Mouse (Mus musculus) limb, embryonic 15.5 days (tissue): ENCODE data around the gene Tmem41b. TPM values are rescaled to one million over a fixed set of nuclear protein-coding genes. Genes with fewer than 3 reads are reported as not detected.
"Not testable (repeated sequence)": the region's sequence is repeated elsewhere in the genome, so short reads cannot be mapped to it uniquely, and the experiment has no call there.

Experiments
- ATAC-seq: fragments of 200-750 bp; cut with Nextera tagmentation; 2 replicates; pipeline ENCODE4 v1.8.0; 2017; ENCODE audit warnings: low read depth, moderate TSS enrichment; ENCODE audit not compliant: insufficient number of reproducible peaks, low FRiP score, low TSS enrichment
- H3K27ac ChIP-seq: fragments of 300-500 bp; sonication (generic); 2 replicates; pipeline ENCODE4 v1.5.1; 2015; ENCODE audit warnings: moderate library complexity, mild to moderate bottlenecking, inconsistent platforms
- H3K27me3 ChIP-seq: fragments of 300-500 bp; sonication (generic); 2 replicates; pipeline ENCODE4 v1.6.1; 2015; ENCODE audit warnings: inconsistent platforms
- H3K36me3 ChIP-seq: fragments of 300-500 bp; sonication (generic); 2 replicates; pipeline ENCODE4 v1.6.1; 2015; ENCODE audit warnings: inconsistent platforms
- H3K4me1 ChIP-seq: fragments of 300-500 bp; sonication (generic); 2 replicates; pipeline ENCODE4 v1.6.1; 2015; ENCODE audit warnings: inconsistent platforms
- H3K4me2 ChIP-seq: fragments of 300-500 bp; sonication (generic); 2 replicates; pipeline ENCODE4 v1.6.1; 2015; ENCODE audit warnings: mild to moderate bottlenecking, inconsistent platforms
- H3K4me3 ChIP-seq: fragments of 300-500 bp; sonication (generic); 2 replicates; pipeline ENCODE4 v1.5.1; 2015; ENCODE audit warnings: mild to moderate bottlenecking, inconsistent platforms
- H3K9ac ChIP-seq: fragments of 300-500 bp; sonication (generic); 2 replicates; pipeline ENCODE4 v1.6.1; 2015; ENCODE audit warnings: inconsistent platforms
- H3K9me3 ChIP-seq: fragments of 300-500 bp; sonication (generic); 2 replicates; pipeline ENCODE4 v1.6.1; 2016; ENCODE audit warnings: inconsistent platforms
- WGBS: fragments of 180-500 bp; shearing (Covaris S2); methylation state at CpG from one replicate; pipeline ENCODE4 v1.1.7; 2015; 5-methylcytosine and 5-hydroxymethylcytosine counted together
- polyA plus RNA-seq: library from polyadenylated mRNA; unstranded; fragments of >200 nt; fragmentation: Nextera tagmentation; extraction: Ambion mirVana; gene quantifications from 2 replicates; pipeline ENCODE4 v1.2.1, GENCODE M21; 2015

The Tmem41b gene
- polyA plus RNA-seq, 1 experiment from 2014 or later = 71.6 TPM

DNA sequence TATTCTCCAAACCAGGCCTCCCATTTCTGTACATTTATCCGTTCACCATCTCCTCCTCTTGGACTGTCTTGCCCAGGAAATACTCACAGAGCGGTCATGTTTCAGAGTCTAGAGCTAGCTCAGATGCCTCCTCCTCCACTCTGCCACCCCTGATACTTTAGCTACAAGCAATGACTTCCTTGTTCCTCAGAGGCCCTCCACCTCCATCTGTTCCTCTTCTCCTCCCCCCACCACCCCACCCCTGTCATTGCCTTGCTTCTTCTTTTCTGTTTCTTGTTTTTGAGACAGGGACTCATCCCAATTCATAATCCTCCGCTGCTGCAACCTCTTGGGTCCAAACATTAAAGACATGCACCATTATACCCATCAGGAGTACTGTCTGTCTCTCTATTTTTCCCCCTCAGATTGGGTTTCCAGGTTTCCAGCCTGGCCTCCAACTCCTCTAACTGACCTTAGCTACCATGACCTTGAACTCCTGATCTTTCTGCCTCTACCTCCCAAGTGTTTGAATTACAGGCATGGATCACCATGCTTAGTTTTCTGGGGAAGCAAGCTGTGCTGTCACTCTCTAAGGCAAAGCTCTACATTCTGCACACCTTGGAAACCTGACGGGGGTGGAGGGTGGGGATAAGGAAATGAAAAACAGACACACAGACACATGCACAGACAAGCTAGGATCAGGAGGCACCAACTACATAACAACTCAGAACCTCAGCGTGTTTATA, 19.9 kb upstream of the Tmem41b start:
- Histone ChIP-seq H3K4me2 (no peak overlapping the region), H3K27me3 (no peaks in the 10 kb centered on the region), H3K36me3 (no peaks in the 10 kb centered on the region), H3K9me3 (no peaks in the 10 kb centered on the region), H3K4me3 (no peak overlapping the region), H3K4me1 (0 out of 2 replicates have a peak, but pooled peaks cover 2% of the 10 kb centered on the region), H3K27ac (no peak overlapping the region), H3K9ac (no peak overlapping the region)
- ATAC-seq = no peak
- 66% methylated on average over 5 of the region's 5 CpGs for WGBS

DNA sequence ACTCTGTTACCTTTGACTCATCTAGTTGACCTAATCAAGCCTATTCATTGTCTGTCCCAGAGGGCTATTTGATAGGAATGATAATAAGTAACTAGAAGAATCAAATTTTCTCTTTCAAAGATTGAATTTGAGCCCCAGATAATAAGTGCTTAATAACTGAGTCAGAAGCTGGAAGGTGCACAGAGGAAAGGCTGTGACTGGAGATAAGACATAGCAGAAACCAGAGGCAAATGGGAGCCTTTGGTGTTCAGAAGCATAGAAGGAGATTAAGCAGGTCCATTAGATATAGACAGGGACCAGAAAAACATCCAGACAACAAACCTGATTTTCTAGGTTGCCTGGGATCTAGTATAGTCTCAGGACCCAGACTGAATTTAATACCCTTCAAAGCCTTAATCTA, 19.2 kb upstream of the Tmem41b start:
- H3K27ac ChIP-seq = no peak overlapping the region
- H3K4me1 ChIP-seq = 0 out of 2 replicates have a peak, but pooled peaks cover 2% of the 10 kb centered on the region
- no peak overlapping the region for H3K4me3 ChIP-seq
- H3K27me3 ChIP-seq = no peaks in the 10 kb centered on the region
- no peak overlapping the region for H3K4me2 ChIP-seq
- ATAC-seq = no peak
- H3K36me3 ChIP-seq = no peaks in the 10 kb centered on the region
- no peaks in the 10 kb centered on the region for H3K9me3 ChIP-seq
- H3K9ac ChIP-seq = no peak overlapping the region

DNA sequence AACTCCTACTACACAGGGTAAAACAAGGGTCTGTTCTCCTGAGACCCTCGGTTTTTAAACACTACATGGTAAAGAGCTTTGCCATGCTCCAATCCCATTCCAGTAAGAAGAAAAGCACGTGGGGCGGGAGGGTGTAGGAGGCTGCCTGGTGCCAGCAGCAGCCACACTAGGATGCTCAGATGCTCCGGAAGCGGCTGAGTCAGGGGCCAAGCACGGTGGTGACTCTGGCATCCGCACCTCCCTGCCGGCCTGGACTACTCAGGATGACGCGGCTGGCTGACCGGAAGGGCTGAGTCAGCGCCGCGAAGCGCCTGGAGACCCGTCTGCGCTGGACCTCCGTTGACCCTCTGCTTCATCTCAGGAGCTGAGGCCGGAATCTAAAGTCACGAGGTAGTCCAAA, 16.2 kb upstream of the Tmem41b start:
- no peak overlapping the region for H3K9ac ChIP-seq
- H3K27ac ChIP-seq = no peak overlapping the region

DNA sequence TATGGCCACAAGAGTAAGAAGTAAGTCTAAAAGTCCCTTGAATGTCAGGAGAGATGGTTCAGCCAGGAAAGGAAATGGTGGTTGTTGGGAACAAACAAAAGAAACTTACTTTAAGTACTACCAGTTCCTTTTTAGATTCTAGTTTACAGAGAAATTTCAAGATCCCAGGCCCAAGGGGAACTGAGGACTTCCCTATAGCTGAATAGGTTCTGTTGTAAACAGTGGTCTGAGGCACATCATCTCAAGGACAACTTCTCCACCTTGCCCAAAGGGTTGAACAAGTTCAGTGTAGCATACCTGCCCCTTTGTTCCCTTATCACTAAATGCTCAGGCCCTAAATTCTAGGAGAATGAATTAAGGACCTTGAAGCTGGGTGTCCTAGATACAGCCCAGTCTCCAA, 15.4 kb upstream of the Tmem41b start:
- H3K4me2 ChIP-seq = no peak overlapping the region
- no peak overlapping the region for H3K27ac ChIP-seq
- no peak for ATAC-seq
- no peaks in the 10 kb centered on the region for H3K36me3 ChIP-seq
- H3K9me3 ChIP-seq = no peaks in the 10 kb centered on the region
- no peak overlapping the region for H3K9ac ChIP-seq
- H3K27me3 ChIP-seq = no peaks in the 10 kb centered on the region
- H3K4me1 ChIP-seq = 0 out of 2 replicates have a peak, but pooled peaks cover 2% of the 10 kb centered on the region
- H3K4me3 ChIP-seq = no peak overlapping the region

More for the DNA sequence above, 16.2 kb upstream of the Tmem41b start:
- H3K9me3 ChIP-seq = no peaks in the 10 kb centered on the region
- no peaks in the 10 kb centered on the region for H3K36me3 ChIP-seq
- no peak for ATAC-seq
- H3K4me2 ChIP-seq = peak overlapping the region; percentile 25; the same call in 1 of the 2 replicates
- WGBS = 16% methylated on average over 20 of the region's 20 CpGs
- H3K4me1 ChIP-seq = 0 out of 2 replicates have a peak, but pooled peaks cover 2% of the 10 kb centered on the region
- H3K4me3 ChIP-seq = 0 out of 2 replicates have a peak overlapping the region, but pooled peaks have one; percentile 7
- no peaks in the 10 kb centered on the region for H3K27me3 ChIP-seq

DNA sequence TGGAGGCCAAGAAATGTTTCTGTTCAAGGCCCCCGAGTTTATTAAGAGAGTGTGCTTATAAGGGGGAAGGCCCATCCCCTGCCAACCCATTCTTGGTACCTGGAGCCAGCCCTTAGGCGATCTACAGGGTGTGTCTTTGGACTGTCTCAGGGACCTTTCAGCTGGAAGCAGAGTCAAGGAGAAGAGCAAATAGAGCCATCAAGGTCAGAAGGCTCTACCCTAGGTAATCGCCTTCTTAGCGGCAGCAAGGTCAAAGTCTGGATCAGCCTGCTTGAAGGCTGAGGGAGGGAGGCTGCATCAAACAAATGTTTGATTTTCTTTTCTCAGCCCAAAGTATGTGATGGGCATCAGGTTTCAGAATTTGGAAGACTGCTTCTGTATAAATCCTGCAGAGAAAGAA, 11.7 kb upstream of the Tmem41b start:
- Histone ChIP-seq H3K27me3 (no peaks in the 10 kb centered on the region), H3K4me2 (no peak overlapping the region), H3K9ac (no peak overlapping the region), H3K4me3 (no peak overlapping the region), H3K9me3 (no peaks in the 10 kb centered on the region), H3K4me1 (peaks cover 8% of the 10 kb centered on the region), H3K27ac (no peak overlapping the region), H3K36me3 (no peaks in the 10 kb centered on the region)
- WGBS = 73% methylated on average over 4 of the region's 4 CpGs
- no peak for ATAC-seq

DNA sequence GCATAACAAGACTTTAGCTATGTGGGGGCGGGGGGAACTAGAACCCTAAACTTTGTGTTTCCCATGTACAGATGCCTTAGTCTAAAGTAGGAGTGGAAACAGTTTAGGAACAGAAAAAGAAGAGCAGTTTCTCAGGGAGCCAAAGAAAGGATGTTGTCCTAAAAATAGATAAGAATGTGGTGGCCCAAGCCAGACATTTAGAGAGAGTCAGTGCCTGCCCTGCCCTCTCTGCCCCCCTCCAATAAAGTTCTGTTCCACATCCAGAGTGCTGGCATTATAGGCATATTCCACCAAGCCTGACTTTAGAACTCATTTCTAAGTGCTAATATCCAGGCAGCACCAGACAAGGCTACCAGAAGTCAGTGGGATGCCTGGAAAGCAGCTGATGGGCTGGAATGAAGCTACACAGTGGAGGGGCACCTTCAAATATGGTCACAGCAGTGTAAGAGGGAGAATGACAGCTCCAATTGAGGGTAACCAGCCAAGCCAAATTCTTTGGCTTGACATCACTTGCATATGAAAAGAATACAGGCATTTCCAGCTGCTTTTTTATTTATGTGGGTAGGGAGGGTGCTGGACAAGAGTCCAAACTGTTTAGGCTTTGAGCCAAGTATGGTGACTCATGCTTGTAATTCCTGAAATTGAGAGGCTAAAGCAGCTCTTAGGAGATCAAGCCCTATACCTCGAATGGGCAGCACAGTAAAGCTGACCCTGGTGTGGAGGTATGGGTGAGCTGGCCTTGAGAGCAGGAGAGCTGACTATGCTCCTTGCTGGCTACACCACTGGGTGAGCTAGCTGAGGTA, 6.6 kb upstream of the Tmem41b start:
- Histone ChIP-seq H3K4me1 (peaks cover 9% of the 10 kb centered on the region), H3K27ac (peak overlapping the region; percentile 39; the same call in 1 of the 2 replicates), H3K4me2 (no peak overlapping the region), H3K4me3 (no peak overlapping the region), H3K36me3 (no peaks in the 10 kb centered on the region), H3K27me3 (no peaks in the 10 kb centered on the region), H3K9me3 (no peaks in the 10 kb centered on the region), H3K9ac (no peak overlapping the region)
- WGBS = 50% methylated on average over 2 of the region's 2 CpGs
- peak; percentile 69; the same call in 1 of the 2 replicates for ATAC-seq

DNA sequence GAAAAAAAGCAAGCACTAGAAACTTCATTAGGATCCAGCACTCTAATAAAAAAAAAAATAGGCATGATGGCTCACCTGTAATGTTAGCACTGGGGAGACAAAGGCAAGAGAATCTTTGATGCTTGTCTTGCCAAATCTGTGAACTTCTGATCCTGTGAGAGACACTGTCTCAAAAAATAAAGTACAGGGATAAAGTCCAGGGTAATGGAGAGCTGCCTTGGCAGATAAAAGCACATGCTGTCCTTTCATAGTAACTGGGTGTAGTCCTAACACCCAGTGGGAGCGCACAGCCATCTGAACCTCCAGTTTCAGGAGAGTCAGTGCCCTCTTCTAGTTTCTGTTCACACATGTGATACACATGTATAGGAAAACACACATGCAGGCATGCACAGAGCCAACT, 4.6 kb upstream of the Tmem41b start:
- no peaks in the 10 kb centered on the region for H3K9me3 ChIP-seq
- H3K4me1 ChIP-seq = peaks cover 9% of the 10 kb centered on the region
- 89% methylated on average over 1 of the region's 1 CpGs for WGBS
- no peak overlapping the region for H3K9ac ChIP-seq
- no peak for ATAC-seq
- no peak overlapping the region for H3K27ac ChIP-seq
- no peak overlapping the region for H3K4me3 ChIP-seq
- no peak overlapping the region for H3K4me2 ChIP-seq
- H3K36me3 ChIP-seq = no peaks in the 10 kb centered on the region
- H3K27me3 ChIP-seq = no peaks in the 10 kb centered on the region

DNA sequence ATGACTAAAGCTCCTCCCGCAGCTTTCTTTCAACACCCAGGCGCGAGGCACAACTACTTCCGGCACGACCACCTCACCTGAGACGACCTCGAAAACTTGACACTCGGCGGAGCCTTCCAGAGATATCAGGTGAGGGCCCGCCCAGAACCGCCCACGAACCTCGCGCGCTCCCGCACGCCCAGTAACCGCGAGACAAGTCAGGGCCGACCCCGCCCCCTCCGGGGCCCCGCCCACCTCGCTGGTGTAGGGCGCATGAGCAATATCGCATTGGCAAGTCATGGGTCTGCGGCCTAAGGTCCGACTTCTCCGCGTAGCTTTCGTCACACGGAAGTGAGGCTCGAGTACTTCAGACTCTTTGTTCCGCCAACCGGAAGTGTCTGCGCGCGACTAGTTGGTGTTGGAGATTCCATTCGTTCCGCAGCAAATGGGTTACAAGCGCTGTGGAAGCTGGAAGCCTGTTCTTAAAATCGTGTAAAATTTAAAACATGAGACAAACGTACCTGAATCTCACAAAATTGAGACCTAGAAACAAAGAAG, 528 bp downstream of the Tmem41b start:
- WGBS = under 1% methylated on average over 43 of the region's 43 CpGs
- H3K4me2 ChIP-seq = peak overlapping the region; percentile 69
- H3K4me3 ChIP-seq = peak overlapping the region; percentile 64
- peaks cover 9% of the 10 kb centered on the region; the same call in 1 of the 2 replicates for H3K4me1 ChIP-seq
- H3K36me3 ChIP-seq = peaks cover 17% of the 10 kb centered on the region
- no peaks in the 10 kb centered on the region for H3K27me3 ChIP-seq
- peak overlapping the region; percentile 45 for H3K9ac ChIP-seq
- ATAC-seq = peak; percentile 98
- H3K27ac ChIP-seq = peak overlapping the region; percentile 90
- H3K9me3 ChIP-seq = no peaks in the 10 kb centered on the region

DNA sequence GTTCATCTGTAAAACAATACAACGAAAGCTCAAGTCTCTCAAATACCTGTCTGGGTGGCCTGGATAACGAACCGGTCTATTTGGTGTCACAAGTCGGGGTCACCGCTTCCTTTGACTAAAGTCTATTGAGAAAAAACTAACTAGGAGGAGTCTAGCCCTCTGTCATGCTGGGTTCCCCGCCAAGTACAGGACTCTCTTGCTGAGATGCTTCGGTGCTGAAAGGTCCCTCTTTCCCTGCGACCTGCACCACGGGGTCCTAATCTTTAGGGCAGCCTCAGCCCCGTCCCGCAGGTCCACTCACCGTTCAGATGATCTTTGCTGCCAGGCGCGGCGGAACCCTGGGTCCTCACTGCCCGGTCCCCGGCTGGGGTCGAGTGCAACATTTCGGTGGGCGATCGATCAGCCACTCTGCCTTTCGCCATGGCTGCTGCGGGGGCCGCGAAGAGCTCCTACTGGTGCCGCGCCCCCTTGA, 1.0 kb downstream of the Tmem41b start:
- peaks cover 17% of the 10 kb centered on the region for H3K36me3 ChIP-seq
- no peak; the same call in none of the 2 replicates for ATAC-seq
- under 1% methylated on average over 27 of the region's 27 CpGs for WGBS
- peak overlapping the region; percentile 64 for H3K4me3 ChIP-seq
- peak overlapping the region; percentile 69 for H3K4me2 ChIP-seq
- H3K4me1 ChIP-seq = peaks cover 9% of the 10 kb centered on the region; the same call in 1 of the 2 replicates
- peak overlapping the region; percentile 51 for H3K27ac ChIP-seq
- no peaks in the 10 kb centered on the region for H3K27me3 ChIP-seq
- H3K9me3 ChIP-seq = no peaks in the 10 kb centered on the region
- H3K9ac ChIP-seq = peak overlapping the region; percentile 45

DNA sequence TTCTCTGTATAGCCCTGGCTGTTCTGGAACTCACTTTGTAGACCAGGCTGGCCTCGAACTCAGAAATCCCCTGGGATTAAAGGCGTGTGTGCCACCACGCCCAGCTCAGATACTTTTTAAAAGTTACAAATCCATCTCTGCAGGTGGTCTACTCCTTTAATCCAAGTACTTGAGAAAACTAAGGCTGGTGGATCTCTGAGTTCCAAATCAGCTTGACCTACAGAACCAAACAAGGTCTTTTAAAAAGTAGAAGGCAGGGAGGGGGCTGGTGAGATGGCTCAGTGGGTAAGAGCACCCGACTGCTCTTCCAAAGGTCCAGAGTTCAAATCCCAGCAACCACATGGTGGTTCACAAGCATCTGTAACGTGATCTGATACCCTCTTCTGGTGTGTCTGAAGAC, 2.1 kb downstream of the Tmem41b start:
- not testable (repeated sequence) for ATAC-seq, H3K4me1 ChIP-seq, H3K27me3 ChIP-seq, H3K9ac ChIP-seq, H3K27ac ChIP-seq, H3K9me3 ChIP-seq
- peaks cover 28% of the 10 kb centered on the region for H3K36me3 ChIP-seq
- peak overlapping the region; percentile 69 for H3K4me2 ChIP-seq
- peak overlapping the region; percentile 64 for H3K4me3 ChIP-seq
- WGBS = 75% methylated on average over 5 of the region's 5 CpGs

DNA sequence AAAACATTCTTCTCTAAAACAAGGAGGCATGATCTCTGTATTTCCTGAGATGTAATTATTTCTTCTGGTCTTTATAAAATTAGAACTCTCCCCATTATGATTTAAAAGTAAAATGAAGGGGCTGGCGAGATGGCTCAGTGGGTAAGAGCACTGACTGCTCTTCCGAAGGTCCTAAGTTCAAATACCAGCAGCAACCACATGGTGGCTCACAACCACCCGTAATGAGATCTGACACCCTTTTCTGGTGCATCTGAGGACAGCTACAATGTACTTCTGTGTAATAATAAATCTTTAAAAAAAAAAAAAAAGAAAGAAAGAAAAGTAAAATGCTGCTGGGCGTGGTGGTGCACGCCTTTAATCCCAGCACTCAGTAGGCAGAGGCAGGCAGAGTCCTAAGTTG, 9.6 kb downstream of the Tmem41b start:
- ATAC-seq, H3K4me3 ChIP-seq, H3K27ac ChIP-seq, H3K4me1 ChIP-seq, H3K9ac ChIP-seq, H3K27me3 ChIP-seq, H3K4me2 ChIP-seq, H3K9me3 ChIP-seq: not testable (repeated sequence)
- H3K36me3 ChIP-seq = peaks cover 61% of the 10 kb centered on the region
- WGBS = 75% methylated on average over 5 of the region's 5 CpGs
